Mouse (Mus musculus) liver, embryonic 14.5 days (tissue): ENCODE measurements around the gene Zdhhc9.

Experiments used
- CTCF ChIP-seq: IDR thresholded peaks from 2 replicates; pipeline ENCODE4 v1.5.1; 2016; ENCODE audit warnings: antibody characterized with exemption, low read depth, control low read depth
- EP300 ChIP-seq: IDR thresholded peaks from 2 replicates; pipeline ENCODE4 v1.6.1; 2016; ENCODE audit warnings: antibody characterized with exemption, low read depth

GRCm38 (mm10) chrX:48201973-48202372, 6.7 kb downstream of the Zdhhc9 start:
- TF ChIP-seq CTCF, result no peak
- no peak for TF ChIP-seq EP300
